ENCODE assay signal across 21 mouse cellular contexts in genomic region chr3:86013837-86014236, GRCm38 (mm10). TPM values are rescaled to one million over a fixed set of nuclear protein-coding genes. Genes with fewer than 3 reads are reported as not detected.
A peak's percentile ranks its signal among the peaks of the same experiment; 100 is the strongest.
DNase-seq lines count a peak whose midpoint lies in the region; ATAC-seq and TF ChIP-seq lines count a peak whose summit lies in the region.
"Had no signal": no experiment of that assay in that cellular context is flagged by ENCODE, and none has a peak within 500 bp of the region (broad histone marks: within the 10 kb centered on the region; RNA-seq: fewer than 3 reads in every experiment).

No protein-coding gene starts in this region.

- DNase-seq in kidney, postnatal 25 days: peak; percentile 18 to 43
- DNase-seq in kidney, postnatal 4 days: no peak
- no peak for DNase-seq in lung, postnatal 25 days (ENCODE audit: low spot score)
- DNase-seq in limb, embryonic 10.5 days (ENCODE audit: low spot score): no peak
- peak; percentile 48 for DNase-seq in stomach, postnatal 0 days (ENCODE audit: low spot score)
- no peak for DNase-seq in urinary bladder, postnatal 10 days (ENCODE audit: low spot score)
- DNase-seq: adrenal gland, adult 8-10 months; adrenal gland, postnatal 36 days; cerebellum, adult 2 months; cerebellum, postnatal 10 days; forebrain, postnatal 0 days; gastrocnemius, postnatal 14 days; heart, adult 2 months; heart, postnatal 14 days had no signal

- H3K27me3 ChIP-seq in lung, embryonic 16.5 days (ENCODE audit: control insufficient read depth, insufficient read depth, low read depth, low read length): no peaks in the 10 kb centered on the region
- no peaks in the 10 kb centered on the region for H3K27me3 ChIP-seq in limb, embryonic 10.5 days (ENCODE audit: low read depth, poor library complexity, severe bottlenecking)
- H3K27me3 ChIP-seq in stomach, postnatal 0 days (ENCODE audit: control insufficient read depth, insufficient read depth, low read length): no peaks in the 10 kb centered on the region
- H3K27me3 ChIP-seq: forebrain, embryonic 13.5 days had no signal

- TF ChIP-seq CTCF in stomach, postnatal 0 days (IDR thresholded peaks at IDR 0.05; ENCODE audit: low read depth): no peak

- no peak overlapping the region for H3K4me3 ChIP-seq in lung, embryonic 16.5 days (ENCODE audit: low read length)
- H3K4me3 ChIP-seq in limb, embryonic 10.5 days: no peak overlapping the region
- no peak overlapping the region for H3K4me3 ChIP-seq in stomach, postnatal 0 days (ENCODE audit: low read depth, low read length)
- H3K4me3 ChIP-seq: embryonic facial prominence, embryonic 10.5 days; forebrain, embryonic 13.5 days; heart, adult 2 months; heart, embryonic 15.5 days had no signal

- TF ChIP-seq EP300 in stomach, postnatal 0 days (optimal IDR thresholded peaks at IDR 0.05): no peak

- no peaks in the 10 kb centered on the region; the same call in 1 of the 2 replicates for H3K9me3 ChIP-seq in lung, embryonic 16.5 days (ENCODE audit: control insufficient read depth, low read length)
- no peaks in the 10 kb centered on the region for H3K9me3 ChIP-seq in limb, embryonic 10.5 days (replicated peaks)
- H3K9me3 ChIP-seq in stomach, postnatal 0 days (ENCODE audit: control insufficient read depth, low read length): no peaks in the 10 kb centered on the region
- H3K9me3 ChIP-seq: embryonic facial prominence, embryonic 10.5 days; forebrain, embryonic 13.5 days; G1E; heart, embryonic 15.5 days had no signal

- WGBS in lung, embryonic 16.5 days: 57% methylated on average over 10 of the region's 10 CpGs
- 85% methylated on average over 10 of the region's 10 CpGs for WGBS in limb, embryonic 10.5 days
- WGBS in stomach, postnatal 0 days: 51% methylated on average over 10 of the region's 10 CpGs

- no peak overlapping the region for H3K27ac ChIP-seq in lung, embryonic 16.5 days (ENCODE audit: low read length)
- H3K27ac ChIP-seq in limb, embryonic 10.5 days: peak overlapping the region; percentile 67
- H3K27ac ChIP-seq in stomach, postnatal 0 days (replicated peaks): no peak overlapping the region
- H3K27ac ChIP-seq: embryonic facial prominence, embryonic 10.5 days; forebrain, embryonic 13.5 days; heart, adult 2 months; heart, embryonic 15.5 days had no signal

- H3K9ac ChIP-seq in lung, embryonic 16.5 days (ENCODE audit: low read length): no peak overlapping the region
- H3K9ac ChIP-seq in stomach, postnatal 0 days (ENCODE audit: low read length): no peak overlapping the region
- H3K9ac ChIP-seq: forebrain, embryonic 13.5 days; forebrain, postnatal 0 days; heart, embryonic 15.5 days had no signal

- H3K4me2 ChIP-seq in lung, embryonic 16.5 days (ENCODE audit: low read depth, low read length): no peak overlapping the region
- no peak overlapping the region for H3K4me2 ChIP-seq in stomach, postnatal 0 days (replicated peaks; ENCODE audit: low read depth)
- H3K4me2 ChIP-seq: forebrain, embryonic 13.5 days; heart, embryonic 11.5 days; heart, embryonic 15.5 days had no signal

- ATAC-seq in lung, embryonic 16.5 days (ENCODE audit: low read depth): 0 out of 2 replicates have a peak, but pooled peaks have one; percentile 17
- ATAC-seq in stomach, postnatal 0 days (ENCODE audit: low FRiP score, low TSS enrichment): peak; percentile 61; the same call in 1 of the 2 replicates
- ATAC-seq: forebrain, embryonic 13.5 days; forebrain, postnatal 0 days had no signal

- no peaks in the 10 kb centered on the region for H3K36me3 ChIP-seq in lung, embryonic 16.5 days (ENCODE audit: control insufficient read depth, insufficient read depth, low read length)
- no peaks in the 10 kb centered on the region for H3K36me3 ChIP-seq in limb, embryonic 10.5 days
- no peaks in the 10 kb centered on the region for H3K36me3 ChIP-seq in stomach, postnatal 0 days (ENCODE audit: control insufficient read depth, insufficient read depth, low read length)
- H3K36me3 ChIP-seq: embryonic facial prominence, embryonic 10.5 days; G1E; heart, embryonic 15.5 days had no signal

- H3K4me1 ChIP-seq in lung, embryonic 16.5 days (replicated peaks; ENCODE audit: control insufficient read depth, insufficient read depth, low read length): peaks cover 13% of the 10 kb centered on the region
- H3K4me1 ChIP-seq in limb, embryonic 10.5 days: peaks cover 40% of the 10 kb centered on the region
- 0 out of 2 replicates have a peak, but pooled peaks cover 2% of the 10 kb centered on the region for H3K4me1 ChIP-seq in stomach, postnatal 0 days (replicated peaks; ENCODE audit: control insufficient read depth, insufficient read depth)
- H3K4me1 ChIP-seq: forebrain, embryonic 13.5 days had no signal

RNA-seq across cellular contexts. Expression of gene Prss48, which starts 11.5 kb away (rescaled TPM):
- polyA plus RNA-seq in lung, embryonic 16.5 days (2015; fragmentation: Nextera tagmentation; extraction: Ambion mirVana): 0.16 and 0.23 TPM in 2 replicates
- 0.31 TPM in 1 of 2 replicates, not detected in the other for polyA plus RNA-seq in limb, embryonic 10.5 days (2016; fragmentation: Nextera tagmentation; extraction: Ambion mirVana)
- polyA plus RNA-seq in stomach, postnatal 0 days (2015; fragmentation: Nextera tagmentation; extraction: Ambion mirVana): not detected in 2 replicates
- polyA plus RNA-seq: cerebellum, adult 2 months; embryonic facial prominence, embryonic 14.5 days; forebrain, embryonic 13.5 days; forebrain, postnatal 0 days; G1E; heart, adult 2 months; heart, embryonic 11.5 days; heart, embryonic 15.5 days had no signal

RNA-seq across cellular contexts. Expression of gene Sh3d19, which starts 42.9 kb away (rescaled TPM):
- polyA plus RNA-seq in lung, embryonic 16.5 days (2015; fragmentation: Nextera tagmentation; extraction: Ambion mirVana): 25.2 and 26.7 TPM in 2 replicates
- polyA plus RNA-seq in limb, embryonic 10.5 days (2016; fragmentation: Nextera tagmentation; extraction: Ambion mirVana): 15.0 and 20.3 TPM in 2 replicates
- 23.0 and 23.7 TPM in 2 replicates for polyA plus RNA-seq in stomach, postnatal 0 days (2015; fragmentation: Nextera tagmentation; extraction: Ambion mirVana)

Comparison
In these comparisons a context has a peak if more than half of its experiments do, and no peak if none do; other contexts are left out.
1. DNase-seq: peak in kidney, postnatal 25 days (2 of 2) and stomach, postnatal 0 days (single experiment); none in kidney, postnatal 4 days (0 of 2), lung, postnatal 25 days (single experiment), limb, embryonic 10.5 days (single experiment) and urinary bladder, postnatal 10 days (single experiment).